Comparison of ENCODE assay signal across 8 mouse cellular contexts in genomic region chr13:21753524-21754285, GRCm38 (mm10). TPM values are rescaled to one million over a fixed set of nuclear protein-coding genes. Genes with fewer than 3 reads are reported as not detected.
DNase-seq lines count a peak whose midpoint lies in the region; ATAC-seq lines count a peak whose summit lies in the region.
"Not testable (repeated sequence)": the region's sequence is repeated elsewhere in the genome, so short reads cannot be mapped to it uniquely, and the experiment has no call there.

Hist1h2ak (minus strand) TSS chr13:21753827.
Hist1h2bn (plus strand) TSS chr13:21754123.

- H3K27me3 ChIP-seq in forebrain, embryonic 10.5 days (ENCODE audit: poor library complexity, severe bottlenecking); heart, embryonic 16.5 days (ENCODE audit: control insufficient read depth, insufficient read depth, low read length); liver, embryonic 13.5 days; stomach, embryonic 14.5 days (ENCODE audit: control insufficient read depth, insufficient read depth, low read length): not testable (repeated sequence)

- H3K9me3 ChIP-seq in forebrain, embryonic 10.5 days; heart, embryonic 16.5 days (replicated peaks; ENCODE audit: control insufficient read depth, low read length); liver, embryonic 13.5 days (replicated peaks); stomach, embryonic 14.5 days (ENCODE audit: control insufficient read depth, low read depth, low read length): not testable (repeated sequence)

- peak within 1 kb of the TSS; percentile 75 for H3K9ac ChIP-seq in heart, embryonic 16.5 days (ENCODE audit: low read length)
- H3K9ac ChIP-seq in liver, embryonic 13.5 days, result peak within 1 kb of the TSS; percentile 83
- peak within 1 kb of the TSS; percentile 45 for H3K9ac ChIP-seq in stomach, embryonic 14.5 days (replicated peaks; ENCODE audit: low read depth, low read length)

- not testable (repeated sequence) for H3K36me3 ChIP-seq in forebrain, embryonic 10.5 days (replicated peaks); heart, embryonic 16.5 days (ENCODE audit: control insufficient read depth, insufficient read depth); liver, embryonic 13.5 days; stomach, embryonic 14.5 days (ENCODE audit: control insufficient read depth, insufficient read depth, low read length)

- peak within 1 kb of the TSS; percentile 71 for H3K4me2 ChIP-seq in heart, embryonic 16.5 days (ENCODE audit: low read depth, low read length)
- H3K4me2 ChIP-seq in liver, embryonic 13.5 days, result peak within 1 kb of the TSS; percentile 78
- peak within 1 kb of the TSS; percentile 62 for H3K4me2 ChIP-seq in stomach, embryonic 14.5 days (replicated peaks; ENCODE audit: low read depth, low read length)

- DNase-seq in CD8-positive naive resting alpha-beta T cell, adult 2 months (ENCODE audit: low read depth in 2 of 2, low spot score in 2 of 2), result peak; percentile 46 to 62
- DNase-seq in c-Kit-positive CD71-negative TER-119-negative erythroid progenitor cells, embryonic 14.5 days (ENCODE audit: low read depth), result peak; percentile 87
- peak; percentile 79 for DNase-seq in forebrain, embryonic 10.5 days (ENCODE audit: extremely low spot score, low spot score)
- peak; percentile 53 to 62 for DNase-seq in kidney, postnatal 25 days
- DNase-seq in liver, embryonic 13.5 days, result peak; percentile 92
- peak; percentile 69 to 73 for DNase-seq in natural killer cell, adult 2 months (ENCODE audit: low spot score in 2 of 2)

- peak within 1 kb of the TSS; percentile 64 for H3K4me3 ChIP-seq in forebrain, embryonic 10.5 days
- peak within 1 kb of the TSS; percentile 59 for H3K4me3 ChIP-seq in heart, embryonic 16.5 days (ENCODE audit: low read length)
- H3K4me3 ChIP-seq in liver, embryonic 13.5 days (replicated peaks), result peak within 1 kb of the TSS; percentile 58
- H3K4me3 ChIP-seq in stomach, embryonic 14.5 days (ENCODE audit: low read depth, low read length), result peak within 1 kb of the TSS; percentile 45

- WGBS in forebrain, embryonic 10.5 days, result under 1% methylated on average over 49 of the region's 50 CpGs
- WGBS in heart, embryonic 16.5 days, result under 1% methylated on average over 35 of the region's 50 CpGs
- 1% methylated on average over 48 of the region's 50 CpGs for WGBS in liver, embryonic 13.5 days (ENCODE audit: insufficient replicate concordance)
- WGBS in stomach, embryonic 14.5 days, result under 1% methylated on average over 43 of the region's 50 CpGs

- H3K27ac ChIP-seq in forebrain, embryonic 10.5 days, result peak within 1 kb of the TSS; percentile 95
- peak within 1 kb of the TSS; percentile 92 for H3K27ac ChIP-seq in heart, embryonic 16.5 days (ENCODE audit: low read length)
- H3K27ac ChIP-seq in liver, embryonic 13.5 days, result peak within 1 kb of the TSS; percentile 99
- peak within 1 kb of the TSS; percentile 91 for H3K27ac ChIP-seq in stomach, embryonic 14.5 days (ENCODE audit: low read length)

- peaks cover 48% of the 10 kb centered on the region for H3K4me1 ChIP-seq in forebrain, embryonic 10.5 days
- peaks cover 15% of the 10 kb centered on the region for H3K4me1 ChIP-seq in heart, embryonic 16.5 days (ENCODE audit: control insufficient read depth, insufficient read depth, low read length)
- peaks cover 31% of the 10 kb centered on the region for H3K4me1 ChIP-seq in liver, embryonic 13.5 days (replicated peaks)
- H3K4me1 ChIP-seq in stomach, embryonic 14.5 days (ENCODE audit: control insufficient read depth, insufficient read depth, low read length), result not testable (repeated sequence)

- ATAC-seq in heart, embryonic 16.5 days (replicated peaks; ENCODE audit: extremely low read depth, insufficient read depth, low FRiP score), result peak; percentile 90
- ATAC-seq in liver, embryonic 13.5 days (ENCODE audit: low read depth), result peak; percentile 81
- ATAC-seq in stomach, embryonic 14.5 days (ENCODE audit: insufficient number of reproducible peaks, insufficient read depth, low FRiP score, low read depth), result peak; percentile 95

RNA-seq across cellular contexts. Expression of gene Hist1h2ak, which starts in this region (rescaled TPM):
- polyA plus RNA-seq in forebrain, embryonic 10.5 days (2016; fragmentation: Nextera tagmentation; extraction: Ambion mirVana), result 17.5 and 18.1 TPM in 2 replicates
- 9.3 and 10.0 TPM in 2 replicates for polyA plus RNA-seq in heart, embryonic 16.5 days (2015; fragmentation: Nextera tagmentation; extraction: Ambion mirVana)
- polyA plus RNA-seq in liver, embryonic 13.5 days (2015; fragmentation: Nextera tagmentation; extraction: Ambion mirVana), result 30.8 and 91.0 TPM in 2 replicates
- 10.1 and 13.3 TPM in 2 replicates for polyA plus RNA-seq in stomach, embryonic 14.5 days (2014; fragmentation: Nextera tagmentation; extraction: Ambion mirVana)

RNA-seq across cellular contexts. Expression of gene Hist1h2bn, which starts in this region (rescaled TPM):
- 1.6 and 1.8 TPM in 2 replicates for polyA plus RNA-seq in forebrain, embryonic 10.5 days (2016; fragmentation: Nextera tagmentation; extraction: Ambion mirVana)
- polyA plus RNA-seq in heart, embryonic 16.5 days (2015; fragmentation: Nextera tagmentation; extraction: Ambion mirVana), result 0.88 and 1.6 TPM in 2 replicates
- polyA plus RNA-seq in liver, embryonic 13.5 days (2015; fragmentation: Nextera tagmentation; extraction: Ambion mirVana), result 4.4 and 14.4 TPM in 2 replicates
- polyA plus RNA-seq in stomach, embryonic 14.5 days (2014; fragmentation: Nextera tagmentation; extraction: Ambion mirVana), result 3.1 and 5.0 TPM in 2 replicates

Comparison
In these comparisons a context has a peak if more than half of its experiments do, and no peak if none do; other contexts are left out.
1. Peak in every context shown above with its lines: DNase-seq, ATAC-seq, H3K4me3 ChIP-seq and H3K27ac ChIP-seq.